Mouse (Mus musculus) hindbrain, embryonic 12.5 days (tissue): ENCODE results near the gene Rnf41. TPM values are rescaled to one million over a fixed set of nuclear protein-coding genes. Genes with fewer than 3 reads are reported as not detected.

Experiments
- ATAC-seq: fragments of 200-750 bp; cut with Nextera tagmentation; 2 replicates; pipeline ENCODE4 v1.8.0; 2017; ENCODE audit warnings: moderate TSS enrichment; ENCODE audit not compliant: low FRiP score
- H3K27ac ChIP-seq: fragments of 300-500 bp; sonication (generic); 2 replicates; pipeline ENCODE4 v1.5.1; 2016; ENCODE audit warnings: mild to moderate bottlenecking
- H3K27me3 ChIP-seq: fragments of 300-500 bp; sonication (generic); 2 replicates; pipeline ENCODE4 v1.6.1; 2016; ENCODE audit warnings: mild to moderate bottlenecking
- H3K36me3 ChIP-seq: fragments of 300-500 bp; sonication (generic); 2 replicates; pipeline ENCODE4 v1.6.1; 2016; ENCODE audit warnings: mild to moderate bottlenecking
- H3K4me1 ChIP-seq: fragments of 300-500 bp; sonication (generic); 2 replicates; pipeline ENCODE4 v1.6.1; 2016
- H3K4me2 ChIP-seq: fragments of 300-500 bp; sonication (generic); replicated peaks from 2 replicates; pipeline ENCODE4 v1.6.1; 2016; ENCODE audit warnings: mild to moderate bottlenecking
- H3K4me3 ChIP-seq: fragments of 300-500 bp; sonication (generic); 2 replicates; pipeline ENCODE4 v1.5.1; 2016; ENCODE audit warnings: mild to moderate bottlenecking
- H3K9ac ChIP-seq: fragments of 300-500 bp; sonication (generic); 2 replicates; pipeline ENCODE4 v1.6.1; 2016; ENCODE audit warnings: mild to moderate bottlenecking, moderate library complexity
- H3K9me3 ChIP-seq: fragments of 300-500 bp; sonication (generic); replicated peaks from 2 replicates; pipeline ENCODE4 v1.6.1; 2016; ENCODE audit warnings: mild to moderate bottlenecking
- WGBS: fragments of 180-500 bp; shearing (Covaris S2); methylation state at CpG from one replicate; pipeline ENCODE4 v1.1.7; 2016; 5-methylcytosine and 5-hydroxymethylcytosine counted together
- polyA plus RNA-seq: library from polyadenylated mRNA; unstranded; fragments of >200 nt; fragmentation: Nextera tagmentation; extraction: Ambion mirVana; gene quantifications from 2 replicates; pipeline ENCODE4 v1.2.1, GENCODE M21; 2016

Rnf41 gene
- polyA plus RNA-seq, 1 experiment from 2014 or later, result 61.4 TPM

DNA sequence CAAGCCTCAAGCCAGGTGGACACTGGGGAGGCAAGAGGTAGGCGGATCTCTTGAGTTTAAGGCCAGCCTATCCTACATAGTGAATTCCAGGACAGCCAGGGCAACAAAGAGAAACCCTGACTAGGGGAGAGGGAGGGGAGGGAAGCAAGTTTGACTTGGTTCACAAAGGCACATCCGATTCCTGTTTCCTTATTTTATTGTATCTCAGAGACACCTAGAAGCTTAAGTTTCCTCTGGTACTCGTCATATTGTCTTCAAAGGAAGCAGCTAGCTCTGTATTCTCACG, 954 bp upstream of the Rnf41 start:
- 0 out of 2 replicates have a peak overlapping the region, but pooled peaks have one; percentile 91 for H3K9ac ChIP-seq
- no peaks in the 10 kb centered on the region for H3K9me3 ChIP-seq
- no peaks in the 10 kb centered on the region for H3K27me3 ChIP-seq
- H3K4me3 ChIP-seq, result peak overlapping the region; percentile 87
- H3K36me3 ChIP-seq, result peaks cover 31% of the 10 kb centered on the region
- no peak for ATAC-seq
- peaks cover 44% of the 10 kb centered on the region for H3K4me1 ChIP-seq
- H3K27ac ChIP-seq, result peak overlapping the region; percentile 96
- H3K4me2 ChIP-seq, result peak overlapping the region; percentile 95
- 26% methylated on average over 4 of the region's 4 CpGs for WGBS

DNA sequence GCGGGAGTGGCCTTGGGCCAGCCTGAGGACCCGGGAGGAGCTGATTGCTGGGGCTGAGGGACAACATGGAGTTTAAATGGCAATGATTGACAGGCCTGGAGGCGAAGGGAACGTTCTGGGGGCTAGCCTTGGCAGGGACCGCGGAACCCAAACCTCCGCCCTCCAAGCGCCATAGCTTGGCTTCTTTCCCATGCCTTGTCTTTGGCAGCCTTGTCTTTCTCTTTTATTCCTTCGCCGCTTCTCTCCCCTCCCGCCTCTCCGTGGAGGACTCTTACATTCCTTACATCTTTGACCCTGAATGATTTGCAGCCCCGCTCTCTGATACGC, 561 bp downstream of the Rnf41 start:
- WGBS, result 2% methylated on average over 14 of the region's 14 CpGs

DNA sequence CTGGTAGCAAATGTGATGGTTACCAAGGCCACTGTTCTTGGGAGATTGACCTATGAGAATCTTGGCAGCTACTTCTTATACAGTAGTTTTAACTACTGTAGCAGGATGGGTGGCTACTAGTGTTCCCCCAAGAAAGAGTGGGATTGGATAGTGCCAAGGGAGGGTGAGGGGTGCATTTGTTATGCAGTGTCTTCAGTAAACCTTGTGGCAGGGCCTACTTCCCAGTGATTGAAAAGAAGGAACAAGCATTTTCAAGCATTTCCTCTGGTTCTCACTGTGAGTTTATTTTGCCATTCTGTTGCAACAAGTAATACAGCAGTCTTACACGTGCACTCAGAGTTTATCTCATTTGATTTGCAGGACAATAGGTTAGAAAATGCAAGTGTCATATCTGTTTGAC, 1.1 kb downstream of the Rnf41 start:
- 65% methylated on average over 1 of the region's 1 CpGs for WGBS
- 0 out of 2 replicates have a peak overlapping the region, but pooled peaks have one; percentile 96 for H3K27ac ChIP-seq

More for the DNA sequence above, 561 bp downstream of the Rnf41 start:
- Histone ChIP-seq H3K9me3 (no peaks in the 10 kb centered on the region), H3K36me3 (peaks cover 33% of the 10 kb centered on the region), H3K9ac (peak overlapping the region; percentile 91), H3K4me1 (peaks cover 44% of the 10 kb centered on the region), H3K4me3 (peak overlapping the region; percentile 87), H3K4me2 (peak overlapping the region; percentile 95), H3K27me3 (no peaks in the 10 kb centered on the region), H3K27ac (peak overlapping the region; percentile 96)
- ATAC-seq, result no peak

DNA sequence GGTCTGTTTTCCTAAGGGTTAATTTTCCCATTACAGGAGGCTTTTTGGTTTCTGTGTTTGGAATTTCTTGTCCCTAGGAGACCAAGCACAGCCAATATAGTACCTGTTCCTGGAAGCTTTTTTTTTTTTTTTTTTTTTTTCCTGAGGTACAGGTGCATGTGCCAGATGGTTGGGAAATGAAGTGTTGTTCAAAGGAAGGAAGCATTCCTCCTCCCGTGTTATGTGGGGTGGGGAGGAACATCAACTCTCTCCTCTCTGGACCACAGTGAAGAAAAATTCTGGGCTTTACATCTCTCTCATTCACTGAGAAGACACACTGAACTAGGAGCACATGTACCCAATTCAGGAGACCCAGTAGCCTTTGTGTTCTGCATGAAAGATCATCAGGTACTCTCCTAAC, 1.6 kb downstream of the Rnf41 start:
- Histone ChIP-seq H3K27me3 (no peaks in the 10 kb centered on the region), H3K9ac (peak overlapping the region; percentile 91; the same call in 1 of the 2 replicates), H3K4me3 (peak overlapping the region; percentile 87; the same call in 1 of the 2 replicates), H3K4me2 (peak overlapping the region; percentile 95), H3K36me3 (peaks cover 37% of the 10 kb centered on the region), H3K4me1 (peaks cover 41% of the 10 kb centered on the region), H3K9me3 (no peaks in the 10 kb centered on the region), H3K27ac (no peak overlapping the region)
- ATAC-seq, result no peak
- 77% methylated on average over 1 of the region's 1 CpGs for WGBS

More for the DNA sequence above, 1.1 kb downstream of the Rnf41 start:
- H3K36me3 ChIP-seq, result peaks cover 38% of the 10 kb centered on the region
- peak overlapping the region; percentile 87 for H3K4me3 ChIP-seq
- no peak for ATAC-seq
- peak overlapping the region; percentile 91 for H3K9ac ChIP-seq
- H3K4me2 ChIP-seq, result peak overlapping the region; percentile 95
- no peaks in the 10 kb centered on the region for H3K27me3 ChIP-seq
- no peaks in the 10 kb centered on the region for H3K9me3 ChIP-seq
- peaks cover 44% of the 10 kb centered on the region for H3K4me1 ChIP-seq

DNA sequence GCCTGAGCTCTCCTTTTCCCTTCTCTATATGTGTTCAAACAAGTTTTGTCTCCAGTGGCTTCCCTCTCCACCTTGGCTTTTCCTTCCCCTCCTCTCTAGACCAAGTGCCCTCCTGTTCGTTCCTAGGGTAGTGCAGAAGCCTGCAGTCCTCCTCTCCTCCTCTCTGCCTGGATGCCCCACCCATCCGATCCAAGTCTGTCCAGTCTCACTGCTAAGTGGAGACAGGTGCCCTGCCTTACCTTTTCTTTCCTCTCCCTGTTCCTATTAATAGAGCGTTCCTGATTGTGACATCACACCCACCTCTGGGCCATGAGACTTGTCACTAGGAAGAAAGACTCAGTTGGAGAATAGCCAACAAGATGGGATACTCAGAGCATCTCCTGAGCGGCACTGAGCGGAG, 3.4 kb downstream of the Rnf41 start:
- no peaks in the 10 kb centered on the region for H3K9me3 ChIP-seq
- H3K36me3 ChIP-seq, result peaks cover 52% of the 10 kb centered on the region
- H3K4me3 ChIP-seq, result no peak overlapping the region
- H3K27me3 ChIP-seq, result no peaks in the 10 kb centered on the region
- H3K9ac ChIP-seq, result no peak overlapping the region
- 92% methylated on average over 5 of the region's 5 CpGs for WGBS
- ATAC-seq, result no peak
- H3K4me1 ChIP-seq, result peaks cover 32% of the 10 kb centered on the region
- no peak overlapping the region for H3K27ac ChIP-seq
- H3K4me2 ChIP-seq, result no peak overlapping the region

DNA sequence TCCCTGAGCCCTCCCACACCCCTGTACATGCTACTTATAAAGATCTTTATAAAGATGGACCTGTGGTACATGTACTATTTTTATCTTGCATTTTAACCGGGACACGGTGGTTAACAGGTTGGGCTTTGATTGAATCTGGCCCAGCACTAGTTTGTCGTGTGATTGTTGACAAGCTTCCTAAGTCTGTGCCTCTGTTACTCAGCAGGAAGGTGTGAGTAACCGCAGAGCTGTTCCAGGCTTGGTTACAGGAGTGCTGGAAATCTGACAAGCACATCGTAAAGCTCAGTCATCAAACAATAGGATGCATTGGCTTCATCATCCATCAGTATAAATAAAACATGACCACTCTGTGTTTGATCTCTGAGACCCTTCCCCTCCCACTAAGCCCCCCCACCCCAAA, 11.0 kb downstream of the Rnf41 start:
- ATAC-seq, result no peak
- Histone ChIP-seq H3K9me3 (no peaks in the 10 kb centered on the region), H3K4me3 (no peak overlapping the region), H3K4me2 (no peak overlapping the region), H3K4me1 (no peaks in the 10 kb centered on the region), H3K36me3 (peaks cover 71% of the 10 kb centered on the region), H3K27me3 (no peaks in the 10 kb centered on the region), H3K27ac (no peak overlapping the region), H3K9ac (no peak overlapping the region)
- WGBS, result 93% methylated on average over 5 of the region's 5 CpGs

DNA sequence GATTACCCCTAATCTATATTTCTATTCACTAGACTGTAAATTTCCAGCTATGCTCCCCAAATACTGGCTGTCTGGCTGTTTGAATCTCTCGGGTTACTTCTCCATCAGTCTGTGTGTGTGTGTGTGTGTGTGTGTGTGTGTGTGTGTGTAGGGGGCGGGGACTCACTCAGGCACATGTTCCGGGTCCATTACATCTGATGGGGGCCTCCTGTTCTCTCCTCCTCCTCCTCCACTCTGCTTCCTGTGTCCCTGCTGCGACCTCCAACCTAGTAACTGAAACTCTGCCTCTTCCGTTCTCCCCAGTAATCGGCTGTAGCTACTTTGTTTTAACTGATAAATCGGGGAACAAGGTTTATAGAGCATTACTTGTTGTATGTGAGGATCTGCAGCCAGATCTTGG, 13.1 kb downstream of the Rnf41 start:
- Histone ChIP-seq H3K4me2 (no peak overlapping the region), H3K36me3 (peaks cover 68% of the 10 kb centered on the region), H3K27ac (no peak overlapping the region), H3K4me3 (no peak overlapping the region), H3K9ac (no peak overlapping the region), H3K27me3 (no peaks in the 10 kb centered on the region), H3K9me3 (no peaks in the 10 kb centered on the region), H3K4me1 (no peaks in the 10 kb centered on the region)
- WGBS, result 69% methylated on average over 7 of the region's 7 CpGs
- no peak for ATAC-seq

DNA sequence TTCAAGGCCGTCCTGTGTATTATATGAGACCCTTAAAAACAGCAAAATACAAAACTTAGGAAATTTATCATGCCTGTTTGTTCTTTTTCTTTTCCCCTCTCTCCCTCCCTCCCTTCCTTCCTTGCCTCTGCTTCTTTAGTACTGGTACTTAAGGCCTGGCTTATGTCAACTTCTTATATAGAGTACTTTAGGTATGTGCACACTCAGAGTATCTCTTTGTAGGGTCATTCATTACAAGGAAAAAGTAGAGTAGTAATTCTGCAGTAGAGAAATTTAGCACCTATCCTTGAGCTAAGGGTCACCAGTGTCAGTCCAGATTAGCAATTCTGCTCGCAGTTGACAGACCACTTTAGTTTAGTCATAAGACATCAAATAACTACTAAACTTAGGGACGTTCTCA, 13.8 kb downstream of the Rnf41 start:
- H3K4me3 ChIP-seq, result no peak overlapping the region
- no peaks in the 10 kb centered on the region for H3K27me3 ChIP-seq
- no peak overlapping the region for H3K27ac ChIP-seq
- H3K4me2 ChIP-seq, result no peak overlapping the region
- no peak for ATAC-seq
- peaks cover 69% of the 10 kb centered on the region for H3K36me3 ChIP-seq
- no peaks in the 10 kb centered on the region for H3K4me1 ChIP-seq
- WGBS, result 95% methylated on average over 3 of the region's 3 CpGs
- no peak overlapping the region for H3K9ac ChIP-seq
- H3K9me3 ChIP-seq, result no peaks in the 10 kb centered on the region

DNA sequence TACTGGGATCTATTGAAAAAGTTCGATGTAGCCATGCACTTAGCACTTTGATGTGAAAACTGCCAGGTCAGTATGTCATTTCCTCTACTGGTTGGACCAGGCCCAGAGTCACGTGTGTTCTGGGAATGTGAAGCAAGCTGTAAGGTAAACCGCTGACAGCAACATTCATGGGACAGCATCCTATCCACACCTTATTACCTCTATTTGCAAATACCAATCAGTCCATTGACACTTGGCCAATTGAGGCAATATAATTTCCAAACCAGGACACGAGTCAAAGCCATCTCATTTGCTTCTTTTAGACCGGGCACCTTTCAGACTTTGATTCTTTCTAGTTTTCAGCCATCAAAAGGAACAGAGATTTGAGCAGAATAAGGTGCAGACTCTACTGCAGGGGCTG, 17.6 kb downstream of the Rnf41 start:
- no peaks in the 10 kb centered on the region for H3K27me3 ChIP-seq
- peaks cover 56% of the 10 kb centered on the region for H3K36me3 ChIP-seq
- H3K4me2 ChIP-seq, result no peak overlapping the region
- no peak overlapping the region for H3K9ac ChIP-seq
- H3K4me3 ChIP-seq, result no peak overlapping the region
- H3K9me3 ChIP-seq, result no peaks in the 10 kb centered on the region
- H3K27ac ChIP-seq, result no peak overlapping the region
- ATAC-seq, result no peak
- no peaks in the 10 kb centered on the region for H3K4me1 ChIP-seq
- 92% methylated on average over 5 of the region's 5 CpGs for WGBS

DNA sequence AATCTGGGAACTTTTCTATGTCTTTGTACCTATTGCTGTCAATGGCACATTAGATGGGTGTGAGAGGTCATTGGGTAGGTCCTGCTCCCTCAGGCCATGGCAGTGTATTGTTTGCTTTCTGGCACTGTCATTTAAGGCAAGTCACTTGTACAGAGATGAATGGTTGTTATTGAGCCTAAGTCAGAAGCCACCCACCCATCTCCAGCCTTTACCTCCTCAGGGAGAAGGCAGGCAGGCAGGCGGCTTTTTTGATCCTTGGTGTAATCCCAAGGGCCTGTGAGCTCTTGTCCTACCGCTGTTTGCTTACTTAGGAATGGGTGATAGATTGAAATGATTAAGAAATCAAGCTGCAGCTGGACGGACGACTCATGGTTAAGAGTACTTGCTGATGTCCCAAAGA, 18.0 kb downstream of the Rnf41 start:
- Histone ChIP-seq H3K27me3 (no peaks in the 10 kb centered on the region), H3K36me3 (peaks cover 56% of the 10 kb centered on the region), H3K9ac (no peak overlapping the region), H3K9me3 (no peaks in the 10 kb centered on the region), H3K27ac (no peak overlapping the region), H3K4me1 (no peaks in the 10 kb centered on the region), H3K4me2 (no peak overlapping the region), H3K4me3 (no peak overlapping the region)
- no peak for ATAC-seq
- 85% methylated on average over 4 of the region's 4 CpGs for WGBS

DNA sequence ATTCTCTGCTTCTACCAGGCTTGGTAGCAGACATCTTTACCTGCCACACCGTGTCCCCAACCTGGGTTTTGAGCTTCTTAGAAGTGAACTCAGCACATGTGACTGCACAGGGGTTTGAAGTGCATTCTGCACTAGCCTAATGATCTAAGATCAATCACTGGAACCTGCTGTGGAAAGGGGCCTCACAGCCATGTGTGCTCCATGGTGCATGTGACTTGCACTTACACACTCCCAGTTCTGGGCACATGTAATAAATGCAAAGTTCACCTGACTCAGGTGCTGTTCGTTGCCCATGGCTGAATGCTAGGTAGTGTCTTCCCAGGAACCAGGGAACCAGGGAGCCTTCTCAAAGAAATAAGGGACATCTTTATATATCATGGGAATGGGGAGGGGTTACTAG, 22.0 kb downstream of the Rnf41 start:
- H3K9me3 ChIP-seq, result no peaks in the 10 kb centered on the region
- H3K9ac ChIP-seq, result no peak overlapping the region
- peaks cover 77% of the 10 kb centered on the region for H3K36me3 ChIP-seq
- no peaks in the 10 kb centered on the region for H3K27me3 ChIP-seq
- H3K4me3 ChIP-seq, result no peak overlapping the region
- H3K4me2 ChIP-seq, result no peak overlapping the region
- ATAC-seq, result no peak
- H3K27ac ChIP-seq, result no peak overlapping the region
- 98% methylated on average over 2 of the region's 2 CpGs for WGBS
- H3K4me1 ChIP-seq, result peaks cover 8% of the 10 kb centered on the region; the same call in 1 of the 2 replicates

DNA sequence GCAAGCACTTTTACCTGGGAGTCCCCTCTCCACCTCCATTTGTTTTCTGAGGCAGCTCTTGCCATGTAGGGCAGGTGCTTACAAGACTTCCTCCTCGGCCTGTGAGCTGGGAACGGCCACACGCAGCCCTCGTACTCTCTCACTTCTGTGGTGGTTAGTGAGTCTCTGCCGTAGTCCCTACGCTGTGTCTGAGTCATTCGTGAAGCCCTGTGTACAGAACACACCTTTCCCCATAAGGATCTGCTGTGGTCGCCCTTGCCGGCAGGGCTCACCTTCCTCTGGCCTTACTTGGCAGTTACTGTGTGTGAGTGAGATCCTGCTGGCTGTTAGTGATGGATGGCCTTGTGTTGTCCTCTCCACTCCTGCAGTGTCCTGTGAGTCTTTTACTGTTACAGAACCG, 23.2 kb downstream of the Rnf41 start:
- Histone ChIP-seq H3K27ac (no peak overlapping the region), H3K9me3 (no peaks in the 10 kb centered on the region), H3K36me3 (peaks cover 77% of the 10 kb centered on the region), H3K9ac (no peak overlapping the region), H3K4me3 (no peak overlapping the region), H3K4me2 (no peak overlapping the region), H3K4me1 (peaks cover 8% of the 10 kb centered on the region; the same call in 1 of the 2 replicates), H3K27me3 (no peaks in the 10 kb centered on the region)
- no peak for ATAC-seq
- 91% methylated on average over 10 of the region's 10 CpGs for WGBS

DNA sequence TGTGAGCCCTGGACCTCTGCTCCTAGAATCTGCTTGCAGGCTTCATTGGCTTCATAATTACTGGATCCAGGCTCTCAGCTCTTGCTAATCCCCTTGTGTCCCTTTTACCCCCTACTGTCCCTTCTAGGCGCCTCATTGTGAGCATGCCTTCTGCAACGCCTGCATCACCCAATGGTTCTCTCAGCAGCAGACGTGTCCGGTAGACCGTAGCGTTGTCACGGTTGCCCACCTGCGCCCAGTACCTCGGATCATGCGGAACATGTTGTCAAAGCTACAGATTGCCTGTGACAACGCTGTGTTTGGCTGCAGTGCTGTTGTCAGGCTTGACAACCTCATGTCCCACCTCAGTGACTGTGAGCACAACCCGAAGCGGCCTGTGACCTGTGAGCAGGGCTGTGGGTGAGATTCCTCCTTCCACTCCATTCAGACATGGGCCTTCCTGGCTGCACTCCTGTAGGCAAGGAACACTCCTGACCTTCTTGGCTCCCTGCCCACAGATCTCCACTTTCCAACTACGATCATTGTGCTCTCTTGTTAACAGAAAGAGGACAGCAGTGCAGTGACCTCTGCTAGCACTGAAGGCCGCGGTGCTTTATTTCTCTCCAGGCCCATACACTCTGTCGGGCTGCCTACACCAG, 23.8 kb downstream of the Rnf41 start:
- Histone ChIP-seq H3K27me3 (no peaks in the 10 kb centered on the region), H3K4me3 (no peak overlapping the region), H3K4me1 (peaks cover 8% of the 10 kb centered on the region; the same call in 1 of the 2 replicates), H3K36me3 (peaks cover 77% of the 10 kb centered on the region), H3K27ac (no peak overlapping the region), H3K4me2 (no peak overlapping the region), H3K9ac (peak overlapping the region; percentile 13; the same call in 1 of the 2 replicates), H3K9me3 (no peaks in the 10 kb centered on the region)
- ATAC-seq, result peak; percentile 43; the same call in 1 of the 2 replicates
- 80% methylated on average over 17 of the region's 17 CpGs for WGBS
